Mouse (Mus musculus): ENCODE measurements around the gene Bcar1. TPM values are rescaled to one million over a fixed set of nuclear protein-coding genes. Genes with fewer than 3 reads are reported as not detected.

Bcar1 gene
- polyA plus RNA-seq, 1 experiment from 2014 or later = 47.2 TPM

GRCm38 (mm10) chr8:111746582-111747465 lies 3.2 kb upstream of the Bcar1 start:
- Histone ChIP-seq H3K27me3 (replicated peaks) (no peaks in the 10 kb centered on the region), H3K27ac (ENCODE audit: poor library complexity, severe bottlenecking) (peak overlapping the region; percentile 82)
- 37% methylated on average over 13 of the region's 13 CpGs for WGBS

DNA sequence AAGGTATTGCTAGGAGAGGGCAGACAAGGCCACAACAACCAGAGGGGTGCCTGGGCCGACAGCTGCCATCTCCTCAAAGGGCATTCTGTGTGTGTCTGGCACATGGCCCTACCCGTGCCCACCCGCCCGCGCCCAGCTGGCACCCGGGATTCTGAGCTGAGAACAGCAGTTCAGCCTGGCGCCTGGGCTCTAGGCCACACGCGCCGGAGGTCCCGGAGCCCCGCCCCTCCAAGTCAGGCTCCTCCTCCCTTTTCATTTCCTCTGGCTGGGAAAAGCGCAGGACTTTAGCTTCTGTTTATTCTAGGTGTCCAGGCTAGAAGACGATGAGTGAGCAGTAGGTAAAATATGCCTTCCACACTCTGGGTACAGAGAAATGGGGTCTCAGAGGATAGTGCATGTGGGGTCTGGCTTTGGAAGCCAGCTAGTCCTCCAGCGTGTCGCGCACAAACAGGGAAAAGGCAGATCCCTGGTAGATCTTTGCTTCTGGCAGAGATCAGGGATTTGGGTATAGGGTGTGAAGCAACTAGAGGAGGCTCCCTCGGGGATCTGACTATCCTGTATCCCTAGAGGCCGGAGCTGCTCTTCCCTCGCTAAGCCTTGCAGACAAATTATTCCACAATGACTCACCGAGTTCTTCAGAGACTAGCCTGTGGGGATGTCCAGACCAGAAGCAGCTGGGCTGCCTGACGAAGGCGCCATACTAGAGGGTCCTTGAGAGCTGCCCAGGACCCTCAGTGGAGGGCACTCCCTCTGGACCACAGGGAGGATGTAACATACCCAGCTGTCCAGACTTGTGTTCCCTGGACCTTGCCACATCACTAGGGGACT lies 2.2 kb upstream of the Bcar1 start:
- Histone ChIP-seq H3K4me2 (peak overlapping the region; percentile 63), H3K27me3 (replicated peaks) (no peaks in the 10 kb centered on the region), H3K4me1 (replicated peaks) (peaks cover 59% of the 10 kb centered on the region), H3K36me3 (no peaks in the 10 kb centered on the region), H3K27ac (ENCODE audit: poor library complexity, severe bottlenecking) (peak overlapping the region; percentile 82), H3K4me3 (peak overlapping the region; percentile 31), H3K9ac (peak overlapping the region; percentile 44), H3K9me3 (replicated peaks) (no peaks in the 10 kb centered on the region)
- WGBS = 3% methylated on average over 23 of the region's 23 CpGs
- peak; percentile 30; the same call in 1 of the 2 replicates for ATAC-seq (ENCODE audit: insufficient number of reproducible peaks, low FRiP score)

More at GRCm38 (mm10) chr8:111746582-111747465, 3.2 kb upstream of the Bcar1 start:
- Histone ChIP-seq H3K4me3 (no peak overlapping the region), H3K4me1 (replicated peaks) (peaks cover 49% of the 10 kb centered on the region), H3K9me3 (replicated peaks) (no peaks in the 10 kb centered on the region), H3K9ac (no peak overlapping the region), H3K36me3 (no peaks in the 10 kb centered on the region), H3K4me2 (no peak overlapping the region)
- ATAC-seq (ENCODE audit: insufficient number of reproducible peaks, low FRiP score) = no peak

DNA sequence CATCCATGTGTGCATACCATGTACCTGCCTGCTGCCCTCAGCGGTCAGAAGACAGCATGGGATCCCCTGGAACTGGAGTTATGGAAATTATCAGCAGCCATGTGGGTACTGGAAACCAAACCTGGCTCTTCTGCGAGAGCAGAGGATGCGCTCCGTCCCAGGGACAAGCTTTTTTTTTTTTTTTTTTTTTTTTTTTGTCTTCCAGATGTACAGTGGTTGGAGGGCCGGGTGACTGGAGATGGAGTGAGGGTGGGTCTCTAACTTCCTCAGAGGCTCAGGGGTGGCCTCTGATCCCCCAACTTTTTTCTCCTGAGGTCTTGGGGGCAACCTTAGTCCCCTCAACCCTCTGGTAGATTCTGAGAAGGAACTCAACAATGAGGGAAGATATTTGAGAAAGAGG lies 1.5 kb upstream of the Bcar1 start:
- Histone ChIP-seq H3K4me1 (replicated peaks) (peaks cover 66% of the 10 kb centered on the region), H3K36me3 (no peaks in the 10 kb centered on the region), H3K9ac (peak overlapping the region; percentile 44; the same call in 1 of the 2 replicates), H3K27ac (ENCODE audit: poor library complexity, severe bottlenecking) (peak overlapping the region; percentile 82; the same call in 1 of the 2 replicates), H3K27me3 (replicated peaks) (no peaks in the 10 kb centered on the region), H3K9me3 (replicated peaks) (no peaks in the 10 kb centered on the region), H3K4me3 (no peak overlapping the region), H3K4me2 (peak overlapping the region; percentile 63)
- 72% methylated on average over 5 of the region's 5 CpGs for WGBS
- no peak for ATAC-seq (ENCODE audit: insufficient number of reproducible peaks, low FRiP score)

DNA sequence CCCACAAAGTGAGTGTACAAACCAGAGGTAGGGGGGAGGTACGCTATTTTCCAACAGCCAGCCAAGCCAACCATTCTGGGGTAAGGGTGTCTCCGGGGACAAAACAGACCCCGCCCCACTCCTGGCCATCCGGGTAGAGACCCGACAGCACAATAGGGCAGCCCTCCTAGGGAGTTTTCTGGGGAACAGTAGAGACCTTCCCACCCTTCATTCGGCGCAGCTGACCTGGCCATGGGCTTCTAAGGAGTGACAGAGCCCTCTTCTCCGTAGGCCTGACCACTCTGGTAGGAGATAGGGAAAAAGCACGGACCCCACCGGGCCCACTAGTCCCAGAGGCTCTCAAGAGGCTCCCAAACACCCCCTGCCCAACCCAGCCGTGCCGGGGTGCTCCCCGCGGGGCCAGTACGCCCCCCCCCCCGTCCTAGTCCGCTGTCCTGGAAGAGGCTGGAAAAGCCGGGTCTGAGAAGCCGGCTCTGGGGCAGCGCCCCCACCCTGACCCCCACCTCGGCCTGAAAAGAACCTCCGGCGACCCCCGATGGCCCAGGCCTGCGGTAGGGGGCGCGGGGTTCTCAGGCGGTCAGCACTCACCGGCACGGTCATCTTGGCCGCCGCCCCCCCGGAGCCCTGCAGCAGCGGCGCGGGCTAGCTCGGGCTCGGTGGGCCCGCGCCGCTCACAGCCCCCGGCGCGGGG lies 363 bp downstream of the Bcar1 start:
- H3K9ac ChIP-seq = peak overlapping the region; percentile 99
- H3K27ac ChIP-seq (ENCODE audit: poor library complexity, severe bottlenecking) = peak overlapping the region; percentile 88
- H3K4me2 ChIP-seq = peak overlapping the region; percentile 72
- peak; percentile 25 for ATAC-seq (ENCODE audit: insufficient number of reproducible peaks, low FRiP score)
- H3K4me3 ChIP-seq = peak overlapping the region; percentile 99
- no peaks in the 10 kb centered on the region for H3K27me3 ChIP-seq (replicated peaks)
- no peaks in the 10 kb centered on the region for H3K9me3 ChIP-seq (replicated peaks)
- H3K4me1 ChIP-seq (replicated peaks) = peaks cover 81% of the 10 kb centered on the region
- 1% methylated on average over 36 of the region's 44 CpGs for WGBS
- H3K36me3 ChIP-seq = peaks cover 6% of the 10 kb centered on the region

- H3K9me3 ChIP-seq (replicated peaks) = no peaks in the 10 kb centered on the region
- peak overlapping the region; percentile 72 for H3K4me2 ChIP-seq
- WGBS = 29% methylated on average over 11 of the region's 11 CpGs
- no peak for ATAC-seq (ENCODE audit: insufficient number of reproducible peaks, low FRiP score)
- peak overlapping the region; percentile 99 for H3K4me3 ChIP-seq
- H3K4me1 ChIP-seq (replicated peaks) = peaks cover 79% of the 10 kb centered on the region
- H3K36me3 ChIP-seq = peaks cover 9% of the 10 kb centered on the region
- H3K27me3 ChIP-seq (replicated peaks) = no peaks in the 10 kb centered on the region
- H3K9ac ChIP-seq = peak overlapping the region; percentile 99
- peak overlapping the region; percentile 88 for H3K27ac ChIP-seq (ENCODE audit: poor library complexity, severe bottlenecking)
Observed at GRCm38 (mm10) chr8:111742261-111743037, 1.2 kb downstream of the Bcar1 start.

DNA sequence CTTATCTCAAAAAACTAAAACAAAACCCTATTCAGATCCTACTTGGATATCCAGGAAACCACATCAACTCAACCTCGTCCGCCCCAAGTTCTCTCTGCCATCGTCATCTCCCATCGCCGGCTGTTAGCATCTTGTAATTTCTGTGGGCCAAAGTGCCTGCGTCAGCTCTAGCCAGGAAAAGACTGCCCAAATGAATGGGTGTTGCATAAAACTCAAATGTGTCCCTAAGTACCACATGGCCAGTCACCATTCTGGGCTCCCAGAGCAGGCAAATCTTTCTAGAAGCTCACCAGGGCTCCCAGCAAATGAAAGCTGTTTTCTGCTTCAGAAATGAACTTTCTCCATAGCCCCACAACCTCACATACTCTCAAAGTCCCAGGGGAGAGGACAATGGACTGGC lies 2.1 kb downstream of the Bcar1 start:
- Histone ChIP-seq H3K36me3 (peaks cover 11% of the 10 kb centered on the region), H3K4me1 (replicated peaks) (peaks cover 82% of the 10 kb centered on the region), H3K4me2 (peak overlapping the region; percentile 72), H3K9ac (peak overlapping the region; percentile 99), H3K9me3 (replicated peaks) (no peaks in the 10 kb centered on the region), H3K27me3 (replicated peaks) (no peaks in the 10 kb centered on the region), H3K4me3 (peak overlapping the region; percentile 99; the same call in 1 of the 2 replicates), H3K27ac (ENCODE audit: poor library complexity, severe bottlenecking) (0 out of 2 replicates have a peak overlapping the region, but pooled peaks have one; percentile 20)
- 63% methylated on average over 6 of the region's 6 CpGs for WGBS
- ATAC-seq (ENCODE audit: insufficient number of reproducible peaks, low FRiP score) = no peak

DNA sequence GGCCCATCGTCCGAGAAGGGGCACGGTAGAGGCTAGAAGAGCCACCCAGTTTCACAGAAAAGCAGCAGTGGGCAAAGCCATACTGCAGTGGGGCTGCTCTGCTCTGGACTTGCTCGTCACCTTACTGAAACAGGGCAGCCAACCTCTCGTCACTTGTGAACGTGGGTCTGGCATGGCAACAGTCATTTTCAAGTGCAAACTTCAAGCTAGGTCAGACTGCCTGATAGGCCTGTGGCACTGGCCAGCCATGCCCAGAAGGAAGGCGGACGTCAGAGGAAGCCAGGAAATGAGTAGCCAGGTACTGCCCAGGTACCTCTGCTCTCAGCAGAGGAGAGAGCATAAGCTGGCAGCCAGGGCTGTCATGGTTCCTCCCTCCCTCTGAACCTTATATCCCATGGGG lies 2.6 kb downstream of the Bcar1 start:
- Histone ChIP-seq H3K4me1 (replicated peaks) (peaks cover 82% of the 10 kb centered on the region), H3K27ac (ENCODE audit: poor library complexity, severe bottlenecking) (no peak overlapping the region), H3K4me3 (no peak overlapping the region), H3K27me3 (replicated peaks) (no peaks in the 10 kb centered on the region), H3K9me3 (replicated peaks) (no peaks in the 10 kb centered on the region), H3K4me2 (peak overlapping the region; percentile 72), H3K9ac (peak overlapping the region; percentile 53), H3K36me3 (peaks cover 11% of the 10 kb centered on the region)
- no peak for ATAC-seq (ENCODE audit: insufficient number of reproducible peaks, low FRiP score)
- WGBS = 69% methylated on average over 8 of the region's 8 CpGs

GRCm38 (mm10) chr8:111740301-111740711 lies 3.3 kb downstream of the Bcar1 start:
- H3K4me2 ChIP-seq = peak overlapping the region; percentile 72; the same call in 1 of the 2 replicates
- no peak for ATAC-seq (ENCODE audit: insufficient number of reproducible peaks, low FRiP score)
- 60% methylated on average over 7 of the region's 7 CpGs for WGBS
- no peaks in the 10 kb centered on the region for H3K27me3 ChIP-seq (replicated peaks)
- H3K9me3 ChIP-seq (replicated peaks) = no peaks in the 10 kb centered on the region
- peak overlapping the region; percentile 44 for H3K27ac ChIP-seq (ENCODE audit: poor library complexity, severe bottlenecking)
- peaks cover 11% of the 10 kb centered on the region for H3K36me3 ChIP-seq
- H3K4me3 ChIP-seq = no peak overlapping the region
- H3K4me1 ChIP-seq (replicated peaks) = peaks cover 83% of the 10 kb centered on the region
- peak overlapping the region; percentile 53 for H3K9ac ChIP-seq

DNA sequence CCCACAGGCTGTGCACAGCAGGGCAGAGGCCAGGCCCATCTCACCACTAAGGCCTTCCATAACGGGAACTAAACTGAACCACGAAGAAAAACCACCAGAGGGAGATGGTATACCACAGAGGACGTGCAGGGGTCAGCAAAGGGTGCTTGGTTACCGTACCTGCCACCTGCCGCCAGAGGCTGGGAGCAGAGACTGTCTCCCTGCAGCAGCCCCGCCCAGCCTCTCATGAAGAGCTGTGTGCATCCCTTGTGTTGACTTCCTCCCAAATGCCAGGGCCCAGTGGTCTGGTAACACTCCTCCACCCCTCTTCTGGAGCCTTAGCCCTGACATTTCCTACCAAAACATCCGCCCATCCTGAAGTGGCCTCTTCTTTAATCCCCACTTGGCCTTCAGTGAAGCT lies 4.0 kb downstream of the Bcar1 start:
- H3K27ac ChIP-seq (ENCODE audit: poor library complexity, severe bottlenecking) = no peak overlapping the region

GRCm38 (mm10) chr8:111738867-111739266 lies 4.7 kb downstream of the Bcar1 start:
- H3K9me3 ChIP-seq (replicated peaks) = no peaks in the 10 kb centered on the region
- no peaks in the 10 kb centered on the region for H3K27me3 ChIP-seq (replicated peaks)
- no peak overlapping the region for H3K4me2 ChIP-seq
- peaks cover 11% of the 10 kb centered on the region for H3K36me3 ChIP-seq
- no peak overlapping the region for H3K27ac ChIP-seq (ENCODE audit: poor library complexity, severe bottlenecking)
- WGBS = 73% methylated on average over 6 of the region's 6 CpGs
- no peak overlapping the region for H3K9ac ChIP-seq
- no peak for ATAC-seq (ENCODE audit: insufficient number of reproducible peaks, low FRiP score)
- no peak overlapping the region for H3K4me3 ChIP-seq
- H3K4me1 ChIP-seq (replicated peaks) = peaks cover 83% of the 10 kb centered on the region

More for the DNA sequence above, 4.0 kb downstream of the Bcar1 start:
- H3K9me3 ChIP-seq (replicated peaks) = no peaks in the 10 kb centered on the region
- ATAC-seq (ENCODE audit: insufficient number of reproducible peaks, low FRiP score) = no peak
- no peak overlapping the region for H3K4me3 ChIP-seq
- H3K4me1 ChIP-seq (replicated peaks) = peaks cover 83% of the 10 kb centered on the region
- H3K4me2 ChIP-seq = no peak overlapping the region
- H3K9ac ChIP-seq = peak overlapping the region; percentile 53; the same call in 1 of the 2 replicates
- no peaks in the 10 kb centered on the region for H3K27me3 ChIP-seq (replicated peaks)
- WGBS = 45% methylated on average over 7 of the region's 7 CpGs
- peaks cover 11% of the 10 kb centered on the region for H3K36me3 ChIP-seq
